Mouse (Mus musculus) spleen, adult 2 months (tissue): Measurements from ENCODE around the gene Il1rap. TPM values are rescaled to one million over a fixed set of nuclear protein-coding genes. Genes with fewer than 3 reads are reported as not detected.

Experiments used
- DNase-seq, 2 experiments: peaks; one replicate each; pipeline versions ENCODE4 v3.0.0 to v3.0.0-alpha.2; 2012 to 2021; ENCODE audit warnings: low spot score in 2 of 2, low read depth in 1 of 2
- H3K27ac ChIP-seq: fragments of 200-500 bp; 2 replicates; pipeline ENCODE4 v1.5.1; 2012; ENCODE audit warnings: low read length, inconsistent platforms; ENCODE audit not compliant: insufficient read depth
- H3K27me3 ChIP-seq: fragments of 200-500 bp; 2 replicates; pipeline ENCODE4 v1.6.1; 2012; ENCODE audit warnings: mild to moderate bottlenecking, moderate library complexity, low read length, inconsistent platforms; ENCODE audit not compliant: control insufficient read depth, insufficient read depth
- H3K36me3 ChIP-seq: fragments of 200-500 bp; 2 replicates; pipeline ENCODE4 v1.6.1; 2012; ENCODE audit warnings: mild to moderate bottlenecking, low read length, inconsistent platforms; ENCODE audit not compliant: control insufficient read depth, insufficient read depth
- H3K4me1 ChIP-seq: fragments of 200-500 bp; 2 replicates; pipeline ENCODE4 v1.6.1; 2011; ENCODE audit warnings: inconsistent platforms; ENCODE audit not compliant: control insufficient read depth, insufficient read depth, insufficient read length
- H3K4me3 ChIP-seq: fragments of 200-500 bp; 2 replicates; pipeline ENCODE4 v1.5.1; 2011; ENCODE audit warnings: mild to moderate bottlenecking, inconsistent platforms; ENCODE audit not compliant: insufficient read depth, insufficient read length; ENCODE audit errors: extremely low read depth
- CTCF ChIP-seq: fragments of 200-500 bp; IDR thresholded peaks from 2 replicates; pipeline ENCODE4 v1.5.1; 2011; ENCODE audit warnings: mild to moderate bottlenecking, inconsistent platforms; ENCODE audit not compliant: insufficient read depth, insufficient read length, insufficient replicate concordance; ENCODE audit errors: extremely low read depth
- POLR2A ChIP-seq: fragments of 200-500 bp; IDR thresholded peaks from 2 replicates; pipeline ENCODE4 v1.6.1; 2011; ENCODE audit warnings: low read depth, low read length, inconsistent platforms
- WGBS: fragments of 180-500 bp; shearing (Covaris S2); methylation state at CpG from one replicate; pipeline ENCODE4 v1.1.7; 2018; 5-methylcytosine and 5-hydroxymethylcytosine counted together
- polyA plus RNA-seq: library from polyadenylated mRNA; depleted of rRNA; stranded (reverse); fragments of >200 nt; gene quantifications from 2 replicates; pipeline ENCODE4 v1.2.3, GENCODE M21; 2012

Gene Il1rap
- polyA plus RNA-seq, 1 experiment, result 1.2 TPM

- H3K4me3 ChIP-seq, result no peak overlapping the region
- no peak overlapping the region for H3K27ac ChIP-seq
- no peaks in the 10 kb centered on the region for H3K36me3 ChIP-seq
- DNase-seq, result no peak
- 90% methylated on average over 4 of the region's 4 CpGs for WGBS
- no peaks in the 10 kb centered on the region for H3K27me3 ChIP-seq
- TF ChIP-seq POLR2A (no peak), CTCF (no peak)
- no peaks in the 10 kb centered on the region for H3K4me1 ChIP-seq
These were observed 9.5 kb downstream of the Il1rap start for GRCm38 (mm10) chr16:26590897-26591570.

- Histone ChIP-seq H3K4me3 (no peak overlapping the region), H3K36me3 (no peaks in the 10 kb centered on the region), H3K27me3 (no peaks in the 10 kb centered on the region), H3K4me1 (no peaks in the 10 kb centered on the region), H3K27ac (no peak overlapping the region)
- TF ChIP-seq POLR2A (no peak), CTCF (no peak)
- no peak for DNase-seq
- 90% methylated on average over 7 of the region's 7 CpGs for WGBS
These were observed 14.9 kb downstream of the Il1rap start for GRCm38 (mm10) chr16:26596440-26596839.

- no peaks in the 10 kb centered on the region for H3K27me3 ChIP-seq
These were observed 15.8 kb downstream of the Il1rap start for GRCm38 (mm10) chr16:26597307-26597706.

GRCm38 (mm10) chr16:26598591-26598990, 17.1 kb downstream of the Il1rap start:
- H3K27ac ChIP-seq, result no peak overlapping the region
- no peak overlapping the region for H3K4me3 ChIP-seq
- H3K27me3 ChIP-seq, result no peaks in the 10 kb centered on the region
- no peak for DNase-seq
- H3K4me1 ChIP-seq, result no peaks in the 10 kb centered on the region
- H3K36me3 ChIP-seq, result no peaks in the 10 kb centered on the region
- 79% methylated on average over 5 of the region's 5 CpGs for WGBS
- TF ChIP-seq CTCF (no peak), POLR2A (no peak)

More at GRCm38 (mm10) chr16:26597307-26597706, 15.8 kb downstream of the Il1rap start:
- Histone ChIP-seq H3K4me1 (no peaks in the 10 kb centered on the region), H3K4me3 (no peak overlapping the region), H3K27ac (no peak overlapping the region), H3K36me3 (no peaks in the 10 kb centered on the region)
- TF ChIP-seq POLR2A (no peak), CTCF (no peak)
- WGBS, result 79% methylated on average over 7 of the region's 7 CpGs
- DNase-seq, result no peak

GRCm38 (mm10) chr16:26601482-26601881, 20.0 kb downstream of the Il1rap start:
- Histone ChIP-seq H3K4me3 (no peak overlapping the region), H3K27me3 (no peaks in the 10 kb centered on the region), H3K4me1 (no peaks in the 10 kb centered on the region), H3K36me3 (no peaks in the 10 kb centered on the region), H3K27ac (no peak overlapping the region)
- WGBS, result 83% methylated on average over 1 of the region's 1 CpGs
- TF ChIP-seq POLR2A, result no peak
- TF ChIP-seq CTCF, result no peak
- DNase-seq, result no peak

- WGBS, result 83% methylated on average over 3 of the region's 3 CpGs
- TF ChIP-seq POLR2A (no peak), CTCF (no peak)
- Histone ChIP-seq H3K36me3 (no peaks in the 10 kb centered on the region), H3K4me1 (no peaks in the 10 kb centered on the region), H3K27ac (no peak overlapping the region), H3K27me3 (no peaks in the 10 kb centered on the region), H3K4me3 (no peak overlapping the region)
- DNase-seq, result no peak
These were observed 23.1 kb downstream of the Il1rap start for GRCm38 (mm10) chr16:26604621-26605020.

- H3K27me3 ChIP-seq, result no peaks in the 10 kb centered on the region
- H3K27ac ChIP-seq, result no peak overlapping the region
- no peak overlapping the region for H3K4me3 ChIP-seq
- no peaks in the 10 kb centered on the region for H3K4me1 ChIP-seq
- TF ChIP-seq CTCF, result no peak
- no peak for TF ChIP-seq POLR2A
- 95% methylated on average over 2 of the region's 2 CpGs for WGBS
- H3K36me3 ChIP-seq, result no peaks in the 10 kb centered on the region
- no peak for DNase-seq
These were observed 26.5 kb downstream of the Il1rap start for GRCm38 (mm10) chr16:26608003-26608402.
